Mouse (Mus musculus) embryonic fibroblast, embryonic 13.5 days (primary cell): ENCODE results near the gene Srsf12.

Experiments used
- CTCF ChIP-seq: IDR thresholded peaks from 2 replicates; pipeline ENCODE4 v1.5.1; 2011; ENCODE audit warnings: mild to moderate bottlenecking, control low read depth, low read length, moderate library complexity, borderline replicate concordance; ENCODE audit not compliant: insufficient read depth
- POLR2A ChIP-seq: IDR thresholded peaks from 2 replicates; pipeline ENCODE4 v1.6.1; 2011; ENCODE audit warnings: low read depth, mild to moderate bottlenecking, control low read depth, low read length, moderate library complexity

DNA sequence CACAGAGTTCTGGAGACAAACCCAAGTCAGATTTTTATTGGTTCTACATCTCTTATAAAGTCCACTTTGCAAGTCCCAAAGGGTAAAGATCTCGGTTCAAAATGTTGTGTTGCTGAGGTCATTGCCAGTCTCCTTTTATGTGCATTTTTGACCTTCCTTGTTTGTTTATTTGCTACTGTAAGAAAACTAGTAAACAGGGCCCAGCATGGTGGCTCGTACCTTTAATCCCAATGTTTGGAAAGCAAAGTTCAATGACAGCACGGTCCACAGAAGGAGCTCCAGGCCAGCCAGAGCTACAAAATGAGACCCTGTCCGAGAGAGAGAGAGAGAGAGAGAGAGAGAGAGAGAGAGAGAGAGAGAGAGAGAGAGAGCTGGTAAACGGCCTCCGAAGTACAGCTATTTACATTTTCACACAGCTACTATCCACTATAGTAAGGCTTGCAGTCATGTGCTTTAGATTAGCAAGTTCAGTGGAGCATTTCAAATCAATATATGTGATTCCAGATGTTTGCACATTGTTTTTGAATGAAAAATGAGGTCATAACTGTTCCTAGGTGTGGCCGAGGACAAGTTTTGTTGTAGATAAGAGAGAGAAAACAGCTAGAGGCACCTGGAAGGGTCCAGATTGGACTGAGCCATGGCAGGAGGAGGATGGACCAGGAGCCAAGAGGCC lies 15.3 kb downstream of the Srsf12 start:
- TF ChIP-seq POLR2A (no peak), CTCF (no peak)
